Mouse (Mus musculus) CD8-positive naive resting alpha-beta T cell, adult 2 months (primary cell): ENCODE measurements around the gene Fkbp1a.

Experiments
- DNase-seq, 2 experiments: peaks; one replicate each; pipeline ENCODE4 v3.0.0; 2022; ENCODE audit warnings: low read depth in 2 of 2, low spot score in 2 of 2

The Fkbp1a gene

GRCm38 (mm10) chr2:151608435-151608834, 66.2 kb downstream of the Fkbp1a start:
- no peak for DNase-seq

- DNase-seq, result no peak
These were observed 67.7 kb downstream of the Fkbp1a start for GRCm38 (mm10) chr2:151609974-151610373.
